Mouse (Mus musculus) heart, postnatal 0 days (tissue): ENCODE measurements around the gene Abcc4. TPM values are rescaled to one million over a fixed set of nuclear protein-coding genes. Genes with fewer than 3 reads are reported as not detected.

ENCODE experiments used
- ATAC-seq: fragments of 200-750 bp; cut with Nextera tagmentation; 2 replicates; pipeline ENCODE4 v1.8.0; 2017; ENCODE audit warnings: low read depth, moderate number of reproducible peaks, moderate library complexity; ENCODE audit not compliant: insufficient read depth
- DNase-seq: peaks from one replicate; pipeline ENCODE4 v3.0.0-alpha.2; 2016; ENCODE audit warnings: low spot score
- H3K27ac ChIP-seq: fragments of 300-500 bp; sonication (generic); 2 replicates; pipeline ENCODE4 v1.5.1; 2014; ENCODE audit warnings: low read depth, mild to moderate bottlenecking
- H3K27me3 ChIP-seq: fragments of 300-500 bp; sonication (generic); 2 replicates; pipeline ENCODE4 v1.6.1; 2014; ENCODE audit warnings: low read length, mixed read lengths; ENCODE audit not compliant: control insufficient read depth, insufficient read depth
- H3K36me3 ChIP-seq: fragments of 300-500 bp; sonication (generic); replicated peaks from 2 replicates; pipeline ENCODE4 v1.6.1; 2014; ENCODE audit warnings: low read length, mixed read lengths; ENCODE audit not compliant: control insufficient read depth, insufficient read depth
- H3K4me1 ChIP-seq: fragments of 300-500 bp; sonication (generic); 2 replicates; pipeline ENCODE4 v1.6.1; 2014; ENCODE audit warnings: antibody characterized with exemption; ENCODE audit not compliant: control insufficient read depth, insufficient read depth
- H3K4me2 ChIP-seq: fragments of 300-500 bp; sonication (generic); 2 replicates; pipeline ENCODE4 v1.6.1; 2014; ENCODE audit warnings: low read depth, mild to moderate bottlenecking, low read length, moderate library complexity
- H3K4me3 ChIP-seq: fragments of 300-500 bp; sonication (generic); 2 replicates; pipeline ENCODE4 v1.5.1; 2014; ENCODE audit warnings: low read depth, low read length
- H3K9ac ChIP-seq: fragments of 300-500 bp; sonication (generic); replicated peaks from 2 replicates; pipeline ENCODE4 v1.6.1; 2014; ENCODE audit warnings: low read depth, low read length, mixed read lengths
- H3K9me3 ChIP-seq: fragments of 300-500 bp; sonication (generic); replicated peaks from 2 replicates; pipeline ENCODE4 v1.6.1; 2016; ENCODE audit warnings: low read length; ENCODE audit not compliant: control insufficient read depth
- CTCF ChIP-seq: IDR thresholded peaks from 2 replicates; pipeline ENCODE4 v1.5.1; 2016; ENCODE audit warnings: antibody characterized with exemption, control low read depth, low read depth
- EP300 ChIP-seq: IDR thresholded peaks from 2 replicates; pipeline ENCODE4 v1.6.1; 2016; ENCODE audit warnings: antibody characterized with exemption, low read depth
- WGBS: fragments of 180-500 bp; shearing (Covaris S2); extraction: QIAGEN DNeasy Blood & Tissue Kit; methylation state at CpG from one replicate; pipeline ENCODE4 v1.1.7; 2014; 5-methylcytosine and 5-hydroxymethylcytosine counted together
- polyA plus RNA-seq: library from polyadenylated mRNA; unstranded; fragments of >200 nt; fragmentation: Nextera tagmentation; extraction: Ambion mirVana; gene quantifications from 2 replicates; pipeline ENCODE4 v1.2.1, GENCODE M21; 2015
- total RNA-seq: library from RNA; depleted of rRNA; stranded (reverse); fragments of >200 nt; gene quantifications from 2 replicates; pipeline ENCODE4 v1.2.3, GENCODE M21; 2014; ENCODE audit warnings: low replicate concordance

Gene Abcc4
- total and polyA plus RNA-seq, 2 experiments from 2014 or later, result 0.83 to 2.0 TPM

DNA sequence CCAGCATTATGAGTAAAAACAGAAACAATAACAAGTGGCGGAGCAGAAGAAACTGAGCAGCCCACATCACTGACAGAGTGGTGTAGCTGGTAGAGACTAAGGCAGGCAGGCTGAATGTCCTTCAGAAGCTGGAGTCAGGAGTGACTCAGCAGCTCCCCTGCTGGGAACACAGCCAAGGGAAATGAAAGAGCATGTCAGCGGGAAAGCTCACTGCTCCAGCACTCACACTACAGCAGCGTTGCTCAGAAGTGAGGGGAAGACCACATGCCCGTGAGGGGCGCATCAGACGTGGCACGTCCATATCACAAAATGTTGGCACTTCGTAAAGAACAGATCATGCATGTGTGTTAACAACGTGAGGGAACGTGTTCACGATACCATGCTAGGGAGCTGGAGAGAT lies 3.7 kb upstream of the Abcc4 start:
- H3K27ac ChIP-seq, result peak overlapping the region; percentile 46
- peaks cover 20% of the 10 kb centered on the region for H3K4me1 ChIP-seq
- H3K9me3 ChIP-seq, result no peaks in the 10 kb centered on the region
- WGBS, result 6% methylated on average over 11 of the region's 11 CpGs
- H3K4me3 ChIP-seq, result no peak overlapping the region
- H3K9ac ChIP-seq, result no peak overlapping the region
- H3K36me3 ChIP-seq, result no peaks in the 10 kb centered on the region
- no peaks in the 10 kb centered on the region for H3K27me3 ChIP-seq
- H3K4me2 ChIP-seq, result peak overlapping the region; percentile 17; the same call in 1 of the 2 replicates
- TF ChIP-seq CTCF (peak; percentile 58), EP300 (no peak)
- ATAC-seq, result peak; percentile 84
- DNase-seq, result peak; percentile 95

DNA sequence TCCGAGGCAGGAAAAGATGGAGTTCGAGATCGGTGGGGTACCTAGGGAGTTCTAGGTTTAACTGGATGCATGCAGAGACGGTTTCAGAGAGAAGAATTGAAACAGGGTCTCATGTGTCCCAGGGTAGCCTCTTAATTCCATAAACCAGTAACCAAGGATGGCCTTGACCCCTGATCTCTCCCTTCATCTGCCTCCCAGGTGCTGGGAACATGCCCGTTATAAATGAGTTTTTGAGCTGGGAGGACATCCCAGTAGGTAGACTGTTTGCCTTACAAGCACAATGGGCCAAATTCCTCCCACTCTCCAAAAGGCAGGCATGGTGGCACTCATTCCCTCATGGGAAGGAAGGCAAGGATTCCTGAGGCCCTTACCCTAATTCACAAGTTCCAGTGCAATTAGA lies 2.1 kb upstream of the Abcc4 start:
- Histone ChIP-seq H3K4me2 (no peak overlapping the region), H3K9me3 (no peaks in the 10 kb centered on the region), H3K9ac (no peak overlapping the region), H3K36me3 (no peaks in the 10 kb centered on the region), H3K27ac (no peak overlapping the region), H3K27me3 (peaks cover 14% of the 10 kb centered on the region; the same call in 1 of the 2 replicates), H3K4me1 (peaks cover 11% of the 10 kb centered on the region; the same call in 1 of the 2 replicates), H3K4me3 (no peak overlapping the region)
- TF ChIP-seq EP300, result no peak
- TF ChIP-seq CTCF, result no peak
- WGBS, result 91% methylated on average over 5 of the region's 5 CpGs
- ATAC-seq (no peak), DNase-seq (no peak)

DNA sequence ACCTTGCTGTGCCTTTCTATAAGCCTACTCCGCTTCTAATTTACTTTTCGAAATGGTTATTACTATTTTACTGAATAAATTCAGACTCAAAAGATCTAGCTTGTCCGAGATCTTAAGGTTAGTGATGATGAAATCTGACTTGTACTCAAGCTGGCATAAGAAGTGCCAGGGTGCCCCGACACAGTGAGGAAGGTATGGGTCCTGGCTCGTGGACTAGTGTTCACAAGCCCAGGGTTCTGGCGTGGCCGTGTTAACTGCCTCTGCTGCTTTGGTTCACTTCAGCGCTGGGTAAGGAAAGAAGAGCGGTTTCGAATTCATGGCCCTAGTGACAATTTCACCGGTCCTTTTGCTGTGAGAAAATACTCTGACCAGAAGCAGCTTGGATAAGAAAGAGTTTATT lies 943 bp upstream of the Abcc4 start:
- no peak overlapping the region for H3K27ac ChIP-seq
- TF ChIP-seq EP300, result no peak
- no peak for TF ChIP-seq CTCF
- H3K4me2 ChIP-seq, result peak overlapping the region; percentile 92
- ATAC-seq (no peak), DNase-seq (no peak)
- H3K27me3 ChIP-seq, result peaks cover 14% of the 10 kb centered on the region; the same call in 1 of the 2 replicates
- no peaks in the 10 kb centered on the region for H3K36me3 ChIP-seq
- peaks cover 8% of the 10 kb centered on the region; the same call in 1 of the 2 replicates for H3K4me1 ChIP-seq
- WGBS, result 88% methylated on average over 11 of the region's 11 CpGs
- no peak overlapping the region for H3K9ac ChIP-seq
- H3K9me3 ChIP-seq, result no peaks in the 10 kb centered on the region
- peak overlapping the region; percentile 58; the same call in 1 of the 2 replicates for H3K4me3 ChIP-seq

DNA sequence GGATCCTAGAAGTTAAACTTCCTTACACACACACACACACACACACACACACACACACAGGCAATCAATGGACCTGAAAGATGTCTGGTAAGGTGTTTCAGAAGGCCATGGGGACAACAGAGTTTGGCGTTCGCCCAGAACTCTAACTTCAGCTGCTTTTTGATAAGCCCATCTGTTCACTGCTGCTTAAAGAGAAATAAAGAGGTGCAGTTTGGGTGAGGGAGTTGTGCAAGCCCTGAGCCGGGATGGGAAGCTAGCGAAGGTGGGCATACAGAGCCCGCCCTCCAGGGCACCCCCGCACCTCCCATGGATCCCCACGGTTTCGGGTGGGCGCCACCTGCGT lies 583 bp downstream of the Abcc4 start:
- WGBS, result 3% methylated on average over 10 of the region's 10 CpGs
- DNase-seq (no peak), ATAC-seq (no peak)
- Histone ChIP-seq H3K9me3 (no peaks in the 10 kb centered on the region), H3K27ac (no peak overlapping the region), H3K36me3 (no peaks in the 10 kb centered on the region), H3K9ac (0 out of 2 replicates have a peak overlapping the region, but pooled peaks have one; percentile 38), H3K27me3 (peaks cover 14% of the 10 kb centered on the region; the same call in 1 of the 2 replicates), H3K4me1 (peaks cover 8% of the 10 kb centered on the region; the same call in 1 of the 2 replicates), H3K4me2 (peak overlapping the region; percentile 92), H3K4me3 (peak overlapping the region; percentile 58)
- TF ChIP-seq CTCF (no peak), EP300 (no peak)

DNA sequence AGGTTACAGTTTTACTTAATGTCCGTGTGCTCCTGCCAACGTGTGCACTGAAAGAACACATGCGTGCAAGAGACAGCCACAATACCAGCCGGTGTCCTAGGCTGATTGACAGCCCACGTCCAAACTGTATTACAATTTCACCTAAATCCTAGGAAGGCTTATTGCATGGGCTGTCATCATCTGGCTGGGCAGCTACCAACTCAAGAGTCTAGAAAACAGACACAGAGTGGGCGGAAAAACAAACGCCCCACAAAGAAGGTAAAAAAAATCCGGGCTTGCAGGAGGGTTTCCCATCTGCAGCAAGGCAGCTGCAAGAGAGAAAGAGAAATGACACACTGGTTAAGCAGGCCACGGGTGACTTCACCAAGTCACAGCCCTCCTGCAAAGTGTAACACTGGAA lies 2.7 kb downstream of the Abcc4 start:
- DNase-seq (no peak), ATAC-seq (no peak)
- Histone ChIP-seq H3K4me3 (no peak overlapping the region), H3K36me3 (no peaks in the 10 kb centered on the region), H3K4me2 (no peak overlapping the region), H3K9me3 (no peaks in the 10 kb centered on the region), H3K27ac (no peak overlapping the region), H3K27me3 (peaks cover 14% of the 10 kb centered on the region; the same call in 1 of the 2 replicates), H3K9ac (no peak overlapping the region), H3K4me1 (peaks cover 4% of the 10 kb centered on the region; the same call in 1 of the 2 replicates)
- 78% methylated on average over 9 of the region's 9 CpGs for WGBS
- TF ChIP-seq CTCF (no peak), EP300 (no peak)
